Mouse (Mus musculus): Measurements from ENCODE around the gene Wdr35. TPM values are rescaled to one million over a fixed set of nuclear protein-coding genes. Genes with fewer than 3 reads are reported as not detected.

Gene Wdr35
- polyA plus RNA-seq, 1 experiment from 2014 or later, result 14.7 TPM

- no peaks in the 10 kb centered on the region for H3K36me3 ChIP-seq (ENCODE audit: control insufficient read depth, insufficient read depth, low read length)
- H3K9me3 ChIP-seq (replicated peaks; ENCODE audit: control insufficient read depth, low read length), result no peaks in the 10 kb centered on the region
- H3K4me1 ChIP-seq (ENCODE audit: control insufficient read depth, insufficient read depth, low read length), result no peaks in the 10 kb centered on the region
- H3K4me3 ChIP-seq (replicated peaks; ENCODE audit: low read length), result no peak overlapping the region
- H3K27ac ChIP-seq (ENCODE audit: low read length), result no peak overlapping the region
- no peaks in the 10 kb centered on the region for H3K27me3 ChIP-seq (ENCODE audit: control insufficient read depth, insufficient read depth, low read length)
- H3K4me2 ChIP-seq (ENCODE audit: low read depth, low read length), result no peak overlapping the region
- H3K9ac ChIP-seq (ENCODE audit: low read length), result no peak overlapping the region
- peak; percentile 84 for ATAC-seq (ENCODE audit: insufficient read depth, low FRiP score)
- 55% methylated on average over 8 of the region's 8 CpGs for WGBS
Measured at GRCm38 (mm10) chr12:9052075-9052829, 78.6 kb downstream of the Wdr35 start.

- no peak; the same call in 1 of the 2 replicates for ATAC-seq (ENCODE audit: insufficient read depth, low FRiP score)
- H3K36me3 ChIP-seq (ENCODE audit: control insufficient read depth, insufficient read depth, low read length), result no peaks in the 10 kb centered on the region
- WGBS, result 46% methylated on average over 7 of the region's 7 CpGs
Measured at GRCm38 (mm10) chr12:9053345-9053744, 79.7 kb downstream of the Wdr35 start.

GRCm38 (mm10) chr12:9054012-9054411 lies 80.3 kb downstream of the Wdr35 start:
- no peaks in the 10 kb centered on the region for H3K36me3 ChIP-seq (ENCODE audit: control insufficient read depth, insufficient read depth, low read length)
- H3K27me3 ChIP-seq (ENCODE audit: control insufficient read depth, insufficient read depth, low read length), result no peaks in the 10 kb centered on the region
- H3K4me2 ChIP-seq (ENCODE audit: low read depth, low read length), result no peak overlapping the region
- H3K9ac ChIP-seq (ENCODE audit: low read length), result no peak overlapping the region
- WGBS, result 65% methylated on average over 2 of the region's 2 CpGs
- no peaks in the 10 kb centered on the region for H3K4me1 ChIP-seq (ENCODE audit: control insufficient read depth, insufficient read depth, low read length)
- H3K9me3 ChIP-seq (replicated peaks; ENCODE audit: control insufficient read depth, low read length), result no peaks in the 10 kb centered on the region
- no peak overlapping the region for H3K27ac ChIP-seq (ENCODE audit: low read length)
- no peak overlapping the region for H3K4me3 ChIP-seq (replicated peaks; ENCODE audit: low read length)
- ATAC-seq (ENCODE audit: insufficient read depth, low FRiP score), result no peak

More at GRCm38 (mm10) chr12:9053345-9053744, 79.7 kb downstream of the Wdr35 start:
- Histone ChIP-seq H3K9me3 (replicated peaks; ENCODE audit: control insufficient read depth, low read length) (no peaks in the 10 kb centered on the region), H3K4me1 (ENCODE audit: control insufficient read depth, insufficient read depth, low read length) (no peaks in the 10 kb centered on the region), H3K9ac (ENCODE audit: low read length) (no peak overlapping the region), H3K4me3 (replicated peaks; ENCODE audit: low read length) (no peak overlapping the region), H3K27ac (ENCODE audit: low read length) (no peak overlapping the region), H3K4me2 (ENCODE audit: low read depth, low read length) (no peak overlapping the region), H3K27me3 (ENCODE audit: control insufficient read depth, insufficient read depth, low read length) (no peaks in the 10 kb centered on the region)

GRCm38 (mm10) chr12:9055269-9055668 lies 81.6 kb downstream of the Wdr35 start:
- H3K9me3 ChIP-seq (replicated peaks; ENCODE audit: control insufficient read depth, low read length), result no peaks in the 10 kb centered on the region
- H3K27ac ChIP-seq (ENCODE audit: low read length), result no peak overlapping the region
- no peaks in the 10 kb centered on the region for H3K27me3 ChIP-seq (ENCODE audit: control insufficient read depth, insufficient read depth, low read length)
- H3K36me3 ChIP-seq (ENCODE audit: control insufficient read depth, insufficient read depth, low read length), result no peaks in the 10 kb centered on the region
- H3K4me2 ChIP-seq (ENCODE audit: low read depth, low read length), result no peak overlapping the region
- 53% methylated on average over 11 of the region's 11 CpGs for WGBS
- no peak overlapping the region for H3K9ac ChIP-seq (ENCODE audit: low read length)
- ATAC-seq (ENCODE audit: insufficient read depth, low FRiP score), result no peak
- no peak overlapping the region for H3K4me3 ChIP-seq (replicated peaks; ENCODE audit: low read length)
- H3K4me1 ChIP-seq (ENCODE audit: control insufficient read depth, insufficient read depth, low read length), result no peaks in the 10 kb centered on the region

GRCm38 (mm10) chr12:9059502-9059901 lies 85.8 kb downstream of the Wdr35 start:
- no peaks in the 10 kb centered on the region for H3K4me1 ChIP-seq (ENCODE audit: control insufficient read depth, insufficient read depth, low read length)
- H3K27ac ChIP-seq (ENCODE audit: low read length), result no peak overlapping the region
- H3K9me3 ChIP-seq (replicated peaks; ENCODE audit: control insufficient read depth, low read length), result no peaks in the 10 kb centered on the region
- no peak overlapping the region for H3K4me2 ChIP-seq (ENCODE audit: low read depth, low read length)
- no peak overlapping the region for H3K4me3 ChIP-seq (replicated peaks; ENCODE audit: low read length)
- no peaks in the 10 kb centered on the region for H3K27me3 ChIP-seq (ENCODE audit: control insufficient read depth, insufficient read depth, low read length)
- no peaks in the 10 kb centered on the region for H3K36me3 ChIP-seq (ENCODE audit: control insufficient read depth, insufficient read depth, low read length)
- ATAC-seq (ENCODE audit: insufficient read depth, low FRiP score), result no peak
- H3K9ac ChIP-seq (ENCODE audit: low read length), result no peak overlapping the region
- 85% methylated on average over 3 of the region's 3 CpGs for WGBS

- Histone ChIP-seq H3K9ac (ENCODE audit: low read length) (no peak overlapping the region), H3K4me1 (ENCODE audit: control insufficient read depth, insufficient read depth, low read length) (no peaks in the 10 kb centered on the region), H3K27ac (ENCODE audit: low read length) (no peak overlapping the region), H3K4me3 (replicated peaks; ENCODE audit: low read length) (no peak overlapping the region), H3K9me3 (replicated peaks; ENCODE audit: control insufficient read depth, low read length) (no peaks in the 10 kb centered on the region), H3K36me3 (ENCODE audit: control insufficient read depth, insufficient read depth, low read length) (no peaks in the 10 kb centered on the region), H3K4me2 (ENCODE audit: low read depth, low read length) (no peak overlapping the region), H3K27me3 (ENCODE audit: control insufficient read depth, insufficient read depth, low read length) (no peaks in the 10 kb centered on the region)
- no peak for ATAC-seq (ENCODE audit: insufficient read depth, low FRiP score)
- 67% methylated on average over 9 of the region's 9 CpGs for WGBS
Measured at GRCm38 (mm10) chr12:9059965-9060364, 86.3 kb downstream of the Wdr35 start.

GRCm38 (mm10) chr12:9063611-9064010 lies 89.9 kb downstream of the Wdr35 start:
- Histone ChIP-seq H3K9ac (ENCODE audit: low read length) (no peak overlapping the region), H3K27ac (ENCODE audit: low read length) (no peak overlapping the region), H3K36me3 (ENCODE audit: control insufficient read depth, insufficient read depth, low read length) (no peaks in the 10 kb centered on the region), H3K4me3 (replicated peaks; ENCODE audit: low read length) (no peak overlapping the region), H3K4me1 (ENCODE audit: control insufficient read depth, insufficient read depth, low read length) (no peaks in the 10 kb centered on the region), H3K4me2 (ENCODE audit: low read depth, low read length) (no peak overlapping the region), H3K9me3 (replicated peaks; ENCODE audit: control insufficient read depth, low read length) (no peaks in the 10 kb centered on the region), H3K27me3 (ENCODE audit: control insufficient read depth, insufficient read depth, low read length) (no peaks in the 10 kb centered on the region)
- WGBS, result 68% methylated on average over 6 of the region's 6 CpGs
- no peak for ATAC-seq (ENCODE audit: insufficient read depth, low FRiP score)

- Histone ChIP-seq H3K9me3 (replicated peaks; ENCODE audit: control insufficient read depth, low read length) (no peaks in the 10 kb centered on the region), H3K4me1 (ENCODE audit: control insufficient read depth, insufficient read depth, low read length) (no peaks in the 10 kb centered on the region), H3K27ac (ENCODE audit: low read length) (no peak overlapping the region), H3K36me3 (ENCODE audit: control insufficient read depth, insufficient read depth, low read length) (no peaks in the 10 kb centered on the region), H3K4me3 (replicated peaks; ENCODE audit: low read length) (no peak overlapping the region), H3K27me3 (ENCODE audit: control insufficient read depth, insufficient read depth, low read length) (no peaks in the 10 kb centered on the region), H3K9ac (ENCODE audit: low read length) (no peak overlapping the region), H3K4me2 (ENCODE audit: low read depth, low read length) (no peak overlapping the region)
- 90% methylated on average over 1 of the region's 1 CpGs for WGBS
- no peak for ATAC-seq (ENCODE audit: insufficient read depth, low FRiP score)
Measured at GRCm38 (mm10) chr12:9071058-9071457, 97.4 kb downstream of the Wdr35 start.

GRCm38 (mm10) chr12:9071493-9071892 lies 97.8 kb downstream of the Wdr35 start:
- H3K9ac ChIP-seq (ENCODE audit: low read length), result no peak overlapping the region
- no peaks in the 10 kb centered on the region for H3K36me3 ChIP-seq (ENCODE audit: control insufficient read depth, insufficient read depth, low read length)
- no peak overlapping the region for H3K4me3 ChIP-seq (replicated peaks; ENCODE audit: low read length)
- H3K4me1 ChIP-seq (ENCODE audit: control insufficient read depth, insufficient read depth, low read length), result no peaks in the 10 kb centered on the region
- no peaks in the 10 kb centered on the region for H3K9me3 ChIP-seq (replicated peaks; ENCODE audit: control insufficient read depth, low read length)
- ATAC-seq (ENCODE audit: insufficient read depth, low FRiP score), result peak; percentile 25; the same call in 1 of the 2 replicates
- 27% methylated on average over 4 of the region's 4 CpGs for WGBS
- no peak overlapping the region for H3K27ac ChIP-seq (ENCODE audit: low read length)
- no peak overlapping the region for H3K4me2 ChIP-seq (ENCODE audit: low read depth, low read length)
- H3K27me3 ChIP-seq (ENCODE audit: control insufficient read depth, insufficient read depth, low read length), result no peaks in the 10 kb centered on the region
